Mouse (Mus musculus): Measurements from ENCODE around the gene Pias3. TPM values are rescaled to one million over a fixed set of nuclear protein-coding genes. Genes with fewer than 3 reads are reported as not detected.
"Not testable (repeated sequence)": the region's sequence is repeated elsewhere in the genome, so short reads cannot be mapped to it uniquely, and the experiment has no call there.

The Pias3 gene
- 45.9 and 47.0 TPM in 2 replicates for polyA plus RNA-seq (2016; fragmentation: Nextera tagmentation; extraction: Ambion mirVana)

DNA sequence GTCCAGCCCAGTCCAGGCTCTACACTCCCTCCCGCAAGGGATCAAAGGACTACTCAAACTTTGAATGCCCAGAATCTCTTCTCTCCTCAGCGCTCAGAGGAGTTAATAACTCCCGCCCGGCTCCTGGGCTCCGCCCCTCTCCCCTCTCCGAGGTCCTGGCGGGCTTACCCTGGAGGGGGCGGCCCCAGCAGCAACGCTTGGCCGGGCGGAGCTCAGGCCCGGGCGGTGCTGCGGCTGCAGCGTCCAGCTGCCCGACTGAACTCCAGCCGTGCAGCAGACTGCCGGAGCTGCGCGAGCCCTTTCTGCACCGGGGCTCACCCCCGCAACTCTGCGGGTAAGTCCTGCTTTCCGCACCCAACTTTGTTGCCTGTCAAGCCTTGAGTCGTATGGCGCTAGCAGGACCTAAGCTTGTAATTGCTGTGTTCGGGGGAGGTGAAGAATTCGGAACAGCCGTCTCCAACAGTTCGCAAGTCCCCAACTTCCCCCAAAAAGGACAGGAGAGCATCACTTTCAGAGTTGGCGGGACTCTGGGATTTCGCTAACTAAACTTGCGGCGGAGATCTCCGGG is at the start of gene Pias3:
Pias3 (plus strand) TSS at position 187 of the 568 bp plus-strand sequence.
- Histone ChIP-seq H3K4me3 (peak within 1 kb of the TSS; percentile 70), H3K27me3 (no peaks in the 10 kb centered on the region), H3K9me3 (no peaks in the 10 kb centered on the region), H3K27ac (replicated peaks) (peak within 1 kb of the TSS; percentile 95), H3K4me2 (replicated peaks) (peak within 1 kb of the TSS; percentile 71), H3K4me1 (peaks cover 19% of the 10 kb centered on the region), H3K9ac (replicated peaks) (peak within 1 kb of the TSS; percentile 86), H3K36me3 (peaks cover 14% of the 10 kb centered on the region)
- peak; percentile 77 for ATAC-seq (ENCODE audit: low FRiP score, low read depth)
- under 1% methylated on average over 34 of the region's 35 CpGs for WGBS

DNA sequence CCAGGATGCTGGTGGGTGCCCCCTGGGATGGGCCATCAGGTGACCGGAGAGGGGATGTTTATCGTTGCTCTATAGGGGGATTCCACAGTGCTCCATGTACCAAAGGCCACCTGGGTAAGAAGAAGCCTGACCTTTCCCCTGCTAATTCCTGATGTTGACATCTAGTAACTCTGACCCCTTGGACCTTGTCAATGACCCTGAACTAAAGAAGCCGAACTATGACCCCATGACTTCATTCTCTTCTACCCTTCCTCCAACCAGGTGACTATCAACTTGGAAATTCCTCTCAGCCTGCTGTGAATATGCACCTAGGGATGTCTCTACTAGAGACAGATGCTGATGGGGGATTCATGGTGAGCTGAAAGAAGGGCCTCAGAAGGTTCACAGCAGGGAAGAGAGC is 48.8 kb upstream of the Pias3 start:
- Histone ChIP-seq H3K4me1 (no peaks in the 10 kb centered on the region), H3K9ac (replicated peaks) (no peak overlapping the region), H3K36me3 (peaks cover 17% of the 10 kb centered on the region), H3K9me3 (no peaks in the 10 kb centered on the region), H3K27me3 (no peaks in the 10 kb centered on the region), H3K4me2 (replicated peaks) (no peak overlapping the region), H3K4me3 (no peak overlapping the region), H3K27ac (replicated peaks) (no peak overlapping the region)
- 80% methylated on average over 3 of the region's 3 CpGs for WGBS
- ATAC-seq (ENCODE audit: low FRiP score, low read depth), result no peak

DNA sequence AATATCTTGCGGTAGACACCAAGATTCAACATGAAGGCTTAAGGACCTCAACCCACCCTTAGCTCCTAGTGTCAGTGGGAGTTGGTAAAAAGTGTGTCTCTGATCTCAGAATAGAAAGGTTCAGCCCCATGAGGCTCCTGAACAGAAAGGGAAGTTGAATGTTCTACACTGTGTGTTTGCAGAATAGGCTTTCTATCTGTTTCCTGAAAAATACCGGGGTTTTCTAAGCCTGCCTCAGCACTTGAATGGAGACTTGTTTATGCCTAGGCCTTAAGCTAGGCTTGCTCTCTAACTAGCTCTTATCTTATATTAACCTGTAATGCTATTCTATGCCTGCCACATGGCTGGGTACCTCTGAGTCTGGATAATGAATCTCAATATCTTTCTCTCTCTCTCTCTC is 35.3 kb upstream of the Pias3 start:
- H3K4me1 ChIP-seq, result peaks cover 10% of the 10 kb centered on the region; the same call in 1 of the 2 replicates
- WGBS, result 80% methylated on average over 2 of the region's 2 CpGs
- no peak overlapping the region for H3K4me3 ChIP-seq
- no peaks in the 10 kb centered on the region for H3K9me3 ChIP-seq
- H3K9ac ChIP-seq (replicated peaks), result no peak overlapping the region
- ATAC-seq (ENCODE audit: low FRiP score, low read depth), result no peak
- H3K36me3 ChIP-seq, result no peaks in the 10 kb centered on the region
- no peak overlapping the region for H3K27ac ChIP-seq (replicated peaks)
- H3K4me2 ChIP-seq (replicated peaks), result no peak overlapping the region
- no peaks in the 10 kb centered on the region for H3K27me3 ChIP-seq

DNA sequence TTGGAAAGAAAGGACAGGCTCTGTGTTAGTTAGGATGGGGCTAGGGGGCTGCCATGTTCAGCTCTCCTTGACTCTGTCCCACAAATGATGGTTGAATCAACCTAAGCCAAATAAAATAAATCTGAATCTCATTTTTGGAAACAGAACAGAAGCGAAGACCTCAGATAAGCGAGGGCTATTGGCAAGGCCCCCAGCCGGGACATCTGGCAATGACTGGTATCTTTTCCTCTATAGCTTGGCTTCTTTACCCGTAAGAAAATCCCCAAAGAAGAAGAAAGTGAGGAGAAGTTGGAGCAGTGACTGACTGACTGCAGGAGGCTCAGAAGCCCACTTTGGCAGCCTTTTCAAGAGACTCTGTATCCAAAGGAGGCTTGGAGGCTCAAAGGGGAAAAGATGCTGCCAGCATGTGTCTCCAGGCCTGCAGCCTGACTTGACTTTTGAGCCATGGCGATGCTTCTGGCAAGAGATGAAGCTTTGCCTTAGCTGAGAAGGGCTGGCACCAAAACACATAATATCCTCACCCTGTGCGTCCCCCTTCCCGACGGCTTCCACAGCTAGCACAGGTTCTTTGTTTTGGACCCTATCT is 33.4 kb upstream of the Pias3 start:
- no peaks in the 10 kb centered on the region for H3K9me3 ChIP-seq
- 57% methylated on average over 8 of the region's 8 CpGs for WGBS
- H3K4me3 ChIP-seq, result peak overlapping the region; percentile 26
- H3K27ac ChIP-seq (replicated peaks), result no peak overlapping the region
- H3K4me2 ChIP-seq (replicated peaks), result peak overlapping the region; percentile 52
- H3K9ac ChIP-seq (replicated peaks), result peak overlapping the region; percentile 52
- H3K27me3 ChIP-seq, result no peaks in the 10 kb centered on the region
- no peaks in the 10 kb centered on the region for H3K36me3 ChIP-seq
- ATAC-seq (ENCODE audit: low FRiP score, low read depth), result no peak
- H3K4me1 ChIP-seq, result peaks cover 10% of the 10 kb centered on the region; the same call in 1 of the 2 replicates

DNA sequence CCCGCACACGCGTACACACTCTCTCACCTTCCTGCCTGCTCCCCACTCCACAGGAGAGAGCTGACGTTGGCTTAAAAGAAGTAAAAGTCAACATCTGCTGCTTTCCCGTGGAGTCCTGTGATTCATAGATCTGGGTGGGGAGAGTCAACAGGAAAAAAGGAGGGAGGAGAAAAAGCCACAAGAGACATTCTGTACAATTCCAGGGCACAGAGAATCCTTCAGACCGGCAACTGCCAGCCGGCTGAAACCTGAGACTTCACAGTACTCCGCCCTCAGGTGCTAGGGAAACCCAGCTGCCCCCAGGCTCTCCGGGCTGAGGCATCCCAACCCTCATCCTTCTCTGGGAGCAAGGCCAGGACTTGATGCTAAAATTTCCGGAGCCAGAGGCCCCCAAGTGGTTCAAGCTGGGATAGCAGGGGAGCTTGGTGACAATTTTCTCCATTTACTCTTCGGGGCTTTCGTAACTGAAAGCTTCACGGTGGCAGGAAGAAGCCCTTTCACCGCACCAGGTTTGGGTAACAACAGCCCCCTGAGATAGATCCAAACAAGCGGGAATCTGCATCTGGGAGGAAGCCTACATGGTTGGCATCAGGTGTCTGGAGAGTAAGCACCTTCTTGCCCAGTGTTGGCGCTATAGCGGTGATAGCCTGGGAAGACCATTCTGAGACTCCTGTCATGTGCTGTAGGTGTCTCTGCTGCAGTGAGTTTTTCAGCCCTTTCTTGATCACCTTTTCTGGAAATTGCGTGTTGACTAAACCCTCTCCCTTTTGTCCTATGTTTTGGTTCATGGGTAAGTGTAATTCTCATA is 32.5 kb upstream of the Pias3 start:
- H3K27me3 ChIP-seq, result no peaks in the 10 kb centered on the region
- no peaks in the 10 kb centered on the region for H3K36me3 ChIP-seq
- H3K9ac ChIP-seq (replicated peaks), result peak overlapping the region; percentile 52
- peak; percentile 82; the same call in 1 of the 2 replicates for ATAC-seq (ENCODE audit: low FRiP score, low read depth)
- H3K4me3 ChIP-seq, result peak overlapping the region; percentile 26
- H3K4me2 ChIP-seq (replicated peaks), result peak overlapping the region; percentile 52
- H3K4me1 ChIP-seq, result peaks cover 10% of the 10 kb centered on the region; the same call in 1 of the 2 replicates
- H3K9me3 ChIP-seq, result no peaks in the 10 kb centered on the region
- 5% methylated on average over 15 of the region's 18 CpGs for WGBS
- no peak overlapping the region for H3K27ac ChIP-seq (replicated peaks)

- WGBS, result 90% methylated on average over 7 of the region's 7 CpGs
- H3K27me3 ChIP-seq, result not testable (repeated sequence)
Measured at GRCm38 (mm10) chr3:96665732-96666363, 30.3 kb upstream of the Pias3 start.

DNA sequence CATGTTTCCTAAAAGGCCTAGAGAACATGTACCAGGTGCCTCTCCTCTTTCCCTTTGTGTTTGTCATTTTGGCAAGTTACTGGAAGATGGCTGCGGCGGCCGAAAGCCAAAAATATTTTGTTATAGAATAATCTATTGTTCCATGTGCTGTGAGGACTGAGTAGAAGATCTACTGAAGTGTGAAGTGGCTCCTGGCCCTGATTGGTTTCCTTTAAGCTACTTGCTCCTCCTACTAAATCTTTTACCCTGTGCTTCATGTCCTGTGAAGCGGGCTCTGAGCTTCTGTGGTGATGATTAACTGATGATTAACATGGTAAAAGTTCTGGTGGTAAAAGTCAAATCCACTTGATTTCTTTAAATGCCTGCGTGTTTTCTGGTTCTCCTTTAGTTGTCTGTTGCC is 29.3 kb upstream of the Pias3 start:
- Histone ChIP-seq H3K4me3 (no peak overlapping the region), H3K9ac (replicated peaks) (no peak overlapping the region), H3K27ac (replicated peaks) (no peak overlapping the region), H3K27me3 (peaks cover 14% of the 10 kb centered on the region), H3K4me2 (replicated peaks) (no peak overlapping the region), H3K9me3 (no peaks in the 10 kb centered on the region), H3K4me1 (peaks cover 15% of the 10 kb centered on the region), H3K36me3 (no peaks in the 10 kb centered on the region)
- WGBS, result 96% methylated on average over 5 of the region's 5 CpGs
- no peak for ATAC-seq (ENCODE audit: low FRiP score, low read depth)

More at GRCm38 (mm10) chr3:96665732-96666363, 30.3 kb upstream of the Pias3 start:
- H3K4me1 ChIP-seq, result peaks cover 15% of the 10 kb centered on the region
- not testable (repeated sequence) for H3K27ac ChIP-seq (replicated peaks); H3K4me3 ChIP-seq; ATAC-seq (ENCODE audit: low FRiP score, low read depth); H3K9me3 ChIP-seq; H3K36me3 ChIP-seq; H3K4me2 ChIP-seq (replicated peaks); H3K9ac ChIP-seq (replicated peaks)

- Histone ChIP-seq H3K4me2 (replicated peaks) (no peak overlapping the region), H3K27me3 (peaks cover 14% of the 10 kb centered on the region), H3K4me3 (no peak overlapping the region), H3K9me3 (no peaks in the 10 kb centered on the region), H3K4me1 (peaks cover 15% of the 10 kb centered on the region), H3K9ac (replicated peaks) (no peak overlapping the region), H3K27ac (replicated peaks) (no peak overlapping the region), H3K36me3 (no peaks in the 10 kb centered on the region)
- WGBS, result 52% methylated on average over 1 of the region's 1 CpGs
- ATAC-seq (ENCODE audit: low FRiP score, low read depth), result no peak
Measured at GRCm38 (mm10) chr3:96667316-96667715, 28.9 kb upstream of the Pias3 start.

GRCm38 (mm10) chr3:96668424-96669067 is 27.6 kb upstream of the Pias3 start:
- Histone ChIP-seq H3K4me2 (replicated peaks) (no peak overlapping the region), H3K4me1 (peaks cover 9% of the 10 kb centered on the region), H3K4me3 (no peak overlapping the region), H3K9ac (replicated peaks) (no peak overlapping the region), H3K9me3 (no peaks in the 10 kb centered on the region), H3K36me3 (no peaks in the 10 kb centered on the region), H3K27me3 (peaks cover 14% of the 10 kb centered on the region), H3K27ac (replicated peaks) (no peak overlapping the region)
- ATAC-seq (ENCODE audit: low FRiP score, low read depth), result no peak
- 97% methylated on average over 5 of the region's 5 CpGs for WGBS

DNA sequence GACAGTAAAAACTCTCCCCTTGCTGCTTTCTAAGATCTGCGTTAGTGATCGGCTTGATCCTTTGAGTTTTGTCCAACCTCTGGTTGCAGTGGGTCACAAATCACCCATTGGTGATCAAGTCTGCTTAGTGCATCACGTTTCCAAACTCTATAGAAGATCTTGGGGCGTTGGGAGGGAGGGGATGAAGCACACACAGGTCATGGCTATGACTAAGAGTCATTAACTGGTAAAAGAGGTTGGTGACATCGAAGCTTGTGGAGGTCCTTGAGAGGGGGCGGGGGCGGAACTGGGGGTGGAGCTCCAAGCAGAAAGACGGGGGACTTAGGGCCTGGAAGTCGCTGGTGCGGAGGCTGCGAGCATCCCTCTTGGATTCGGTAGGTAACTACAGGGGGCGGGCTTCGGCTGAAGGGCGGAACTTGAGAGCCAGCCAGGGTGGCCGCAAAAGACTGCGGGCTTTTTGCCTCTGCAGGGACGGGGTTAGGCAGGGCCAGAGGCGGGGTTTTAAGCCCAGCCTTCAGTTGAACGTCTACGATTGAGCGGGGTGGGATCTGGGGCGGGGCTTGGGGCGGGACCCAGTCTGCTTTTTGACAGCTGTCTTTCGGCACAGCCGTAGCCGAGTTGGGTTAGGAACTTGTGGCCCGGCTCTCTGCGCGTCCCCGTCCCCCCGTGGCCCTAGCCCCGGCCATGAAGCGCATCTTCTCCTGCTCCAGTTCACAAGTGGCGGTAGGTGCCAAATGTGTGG is 26.3 kb upstream of the Pias3 start, which contains the start of gene Ankrd35:
Ankrd35 (plus strand) TSS at position 405 of the 742 bp plus-strand sequence.
- Histone ChIP-seq H3K9me3 (no peaks in the 10 kb centered on the region), H3K27ac (replicated peaks) (no peak within 1 kb of the TSS), H3K4me1 (peaks cover 5% of the 10 kb centered on the region; the same call in 1 of the 2 replicates), H3K9ac (replicated peaks) (peak within 1 kb of the TSS; percentile 41), H3K4me3 (peak within 1 kb of the TSS; percentile 42), H3K4me2 (replicated peaks) (peak within 1 kb of the TSS; percentile 73), H3K36me3 (no peaks in the 10 kb centered on the region), H3K27me3 (peaks cover 14% of the 10 kb centered on the region)
- ATAC-seq (ENCODE audit: low FRiP score, low read depth), result peak; percentile 92
- 5% methylated on average over 35 of the region's 35 CpGs for WGBS

GRCm38 (mm10) chr3:96671519-96671918 is 24.7 kb upstream of the Pias3 start:
- no peak overlapping the region for H3K27ac ChIP-seq (replicated peaks)
- no peak overlapping the region for H3K4me2 ChIP-seq (replicated peaks)
- no peak for ATAC-seq (ENCODE audit: low FRiP score, low read depth)
- H3K9ac ChIP-seq (replicated peaks), result no peak overlapping the region
- peaks cover 14% of the 10 kb centered on the region for H3K27me3 ChIP-seq
- H3K4me3 ChIP-seq, result no peak overlapping the region
- H3K36me3 ChIP-seq, result no peaks in the 10 kb centered on the region
- 94% methylated on average over 5 of the region's 5 CpGs for WGBS
- peaks cover 11% of the 10 kb centered on the region; the same call in 1 of the 2 replicates for H3K4me1 ChIP-seq
- H3K9me3 ChIP-seq, result no peaks in the 10 kb centered on the region
